Mouse (Mus musculus): ENCODE measurements around the gene Dhrs3. TPM values are rescaled to one million over a fixed set of nuclear protein-coding genes. Genes with fewer than 3 reads are reported as not detected.

Gene Dhrs3
- 113 and 140 TPM in 2 replicates for polyA plus RNA-seq (2015; fragmentation: Nextera tagmentation; extraction: Ambion mirVana)

DNA sequence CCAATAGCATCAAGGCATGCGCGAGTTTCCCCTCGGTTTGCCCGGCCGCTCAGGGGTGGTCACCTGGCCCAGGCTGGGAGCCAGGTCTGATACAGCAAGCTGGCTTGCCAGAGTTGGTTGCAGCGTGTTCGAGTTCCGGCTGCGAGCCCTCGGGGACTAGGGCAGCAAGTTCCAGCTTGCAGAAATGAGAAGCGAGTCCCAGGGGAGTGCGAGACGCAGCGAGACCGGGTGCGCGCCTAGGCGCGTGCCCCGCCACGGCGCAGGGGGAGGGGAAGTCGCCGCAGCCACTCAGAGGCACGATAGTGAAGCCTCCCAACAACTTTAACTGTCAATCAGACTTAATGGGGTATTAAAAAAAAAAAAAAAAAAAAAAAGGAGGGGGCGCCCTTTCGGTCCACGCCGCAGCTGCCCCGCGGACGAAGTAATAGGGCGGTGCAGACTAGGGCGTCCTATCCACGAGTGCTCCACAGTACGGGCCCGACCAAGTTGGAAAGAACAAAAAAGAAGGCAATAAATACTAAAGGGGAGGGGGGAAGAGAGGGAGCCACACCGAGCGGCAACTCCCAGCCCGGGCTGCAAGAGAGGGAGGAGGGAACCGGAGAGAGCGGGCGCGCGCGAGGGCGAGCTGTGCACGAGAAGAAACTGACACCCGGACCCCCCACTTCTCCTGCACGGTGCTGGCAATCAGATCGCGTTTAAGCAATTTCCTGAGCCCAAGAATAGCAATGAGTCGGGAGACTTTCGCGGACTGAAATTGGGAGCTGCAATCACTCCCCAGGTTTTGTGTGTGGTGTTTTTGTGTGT, at the start of gene Dhrs3:
Gene Dhrs3, plus strand, starts transcription at position 695 of the 804 bp plus-strand sequence.
- Histone ChIP-seq H3K9ac (peak within 1 kb of the TSS; percentile 87), H3K4me1 (peaks cover 81% of the 10 kb centered on the region), H3K27me3 (no peaks in the 10 kb centered on the region), H3K4me2 (replicated peaks) (peak within 1 kb of the TSS; percentile 89), H3K4me3 (peak within 1 kb of the TSS; percentile 74), H3K36me3 (no peaks in the 10 kb centered on the region), H3K9me3 (no peaks in the 10 kb centered on the region), H3K27ac (peak within 1 kb of the TSS; percentile 92)
- ATAC-seq (ENCODE audit: low FRiP score, low read depth): peak; percentile 76
- under 1% methylated on average over 54 of the region's 55 CpGs for WGBS

- Histone ChIP-seq H3K4me2 (replicated peaks) (no peak overlapping the region), H3K4me1 (peaks cover 23% of the 10 kb centered on the region), H3K36me3 (no peaks in the 10 kb centered on the region), H3K4me3 (no peak overlapping the region), H3K27me3 (no peaks in the 10 kb centered on the region), H3K9ac (no peak overlapping the region), H3K27ac (no peak overlapping the region), H3K9me3 (no peaks in the 10 kb centered on the region)
- peak; percentile 65; the same call in 1 of the 2 replicates for ATAC-seq (ENCODE audit: low FRiP score, low read depth)
- WGBS: 30% methylated on average over 3 of the region's 3 CpGs
Measured at GRCm38 (mm10) chr4:144861756-144862505, 30.7 kb upstream of the Dhrs3 start.

- H3K4me2 ChIP-seq (replicated peaks): no peak overlapping the region
- H3K27me3 ChIP-seq: no peaks in the 10 kb centered on the region
Measured at GRCm38 (mm10) chr4:144867926-144868325, 24.7 kb upstream of the Dhrs3 start.

GRCm38 (mm10) chr4:144868584-144868983, 24.0 kb upstream of the Dhrs3 start:
- peaks cover 3% of the 10 kb centered on the region; the same call in 1 of the 2 replicates for H3K4me1 ChIP-seq
- H3K4me3 ChIP-seq: no peak overlapping the region
- H3K27ac ChIP-seq: no peak overlapping the region
- no peak overlapping the region for H3K4me2 ChIP-seq (replicated peaks)
- no peaks in the 10 kb centered on the region for H3K27me3 ChIP-seq
- H3K36me3 ChIP-seq: no peaks in the 10 kb centered on the region
- ATAC-seq (ENCODE audit: low FRiP score, low read depth): no peak
- H3K9me3 ChIP-seq: peaks cover 3% of the 10 kb centered on the region; the same call in 1 of the 2 replicates
- no peak overlapping the region for H3K9ac ChIP-seq
- 85% methylated on average over 4 of the region's 4 CpGs for WGBS

More at GRCm38 (mm10) chr4:144867926-144868325, 24.7 kb upstream of the Dhrs3 start:
- Histone ChIP-seq H3K4me3 (no peak overlapping the region), H3K27ac (no peak overlapping the region), H3K9me3 (peaks cover 3% of the 10 kb centered on the region; the same call in 1 of the 2 replicates), H3K36me3 (no peaks in the 10 kb centered on the region), H3K9ac (no peak overlapping the region), H3K4me1 (peaks cover 6% of the 10 kb centered on the region; the same call in 1 of the 2 replicates)
- ATAC-seq (ENCODE audit: low FRiP score, low read depth): no peak
- 70% methylated on average over 5 of the region's 5 CpGs for WGBS

DNA sequence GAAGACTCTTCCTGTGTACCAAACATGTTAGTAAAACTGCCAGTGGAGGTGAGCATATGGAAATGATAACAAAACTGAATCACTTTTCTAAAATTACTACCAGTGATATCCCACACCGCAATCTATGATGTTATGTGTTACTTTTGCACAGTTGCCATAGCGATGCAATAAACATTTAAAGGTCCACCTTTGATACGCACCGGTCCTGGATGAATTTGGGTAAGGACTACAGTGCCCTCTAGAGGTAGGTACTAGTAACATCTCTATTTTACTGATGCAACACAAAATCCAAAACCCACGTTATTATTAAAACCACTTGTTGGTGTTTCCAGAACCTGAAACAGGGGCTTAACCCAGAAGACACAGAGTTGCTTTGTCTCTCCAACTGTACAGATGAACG, 19.7 kb upstream of the Dhrs3 start:
- no peaks in the 10 kb centered on the region for H3K9me3 ChIP-seq
- peak; percentile 64; the same call in 1 of the 2 replicates for ATAC-seq (ENCODE audit: low FRiP score, low read depth)
- H3K27me3 ChIP-seq: no peaks in the 10 kb centered on the region
- 20% methylated on average over 6 of the region's 6 CpGs for WGBS
- no peaks in the 10 kb centered on the region for H3K36me3 ChIP-seq
- no peak overlapping the region for H3K27ac ChIP-seq
- H3K4me2 ChIP-seq (replicated peaks): no peak overlapping the region
- H3K4me1 ChIP-seq: peaks cover 8% of the 10 kb centered on the region; the same call in 1 of the 2 replicates
- no peak overlapping the region for H3K4me3 ChIP-seq
- no peak overlapping the region for H3K9ac ChIP-seq

GRCm38 (mm10) chr4:144875576-144876093, 17.0 kb upstream of the Dhrs3 start:
- Histone ChIP-seq H3K4me3 (no peak overlapping the region), H3K9me3 (no peaks in the 10 kb centered on the region), H3K4me2 (replicated peaks) (no peak overlapping the region), H3K27me3 (no peaks in the 10 kb centered on the region), H3K4me1 (peaks cover 19% of the 10 kb centered on the region), H3K36me3 (no peaks in the 10 kb centered on the region), H3K9ac (no peak overlapping the region), H3K27ac (peak overlapping the region; percentile 3; the same call in 1 of the 2 replicates)
- WGBS: 74% methylated on average over 2 of the region's 2 CpGs
- ATAC-seq (ENCODE audit: low FRiP score, low read depth): no peak

- Histone ChIP-seq H3K4me1 (peaks cover 43% of the 10 kb centered on the region), H3K9me3 (no peaks in the 10 kb centered on the region), H3K36me3 (no peaks in the 10 kb centered on the region), H3K27ac (no peak overlapping the region), H3K27me3 (no peaks in the 10 kb centered on the region), H3K9ac (no peak overlapping the region), H3K4me2 (replicated peaks) (no peak overlapping the region), H3K4me3 (no peak overlapping the region)
- WGBS: 68% methylated on average over 1 of the region's 1 CpGs
- ATAC-seq (ENCODE audit: low FRiP score, low read depth): no peak
Measured at GRCm38 (mm10) chr4:144879549-144879948, 13.1 kb upstream of the Dhrs3 start.

DNA sequence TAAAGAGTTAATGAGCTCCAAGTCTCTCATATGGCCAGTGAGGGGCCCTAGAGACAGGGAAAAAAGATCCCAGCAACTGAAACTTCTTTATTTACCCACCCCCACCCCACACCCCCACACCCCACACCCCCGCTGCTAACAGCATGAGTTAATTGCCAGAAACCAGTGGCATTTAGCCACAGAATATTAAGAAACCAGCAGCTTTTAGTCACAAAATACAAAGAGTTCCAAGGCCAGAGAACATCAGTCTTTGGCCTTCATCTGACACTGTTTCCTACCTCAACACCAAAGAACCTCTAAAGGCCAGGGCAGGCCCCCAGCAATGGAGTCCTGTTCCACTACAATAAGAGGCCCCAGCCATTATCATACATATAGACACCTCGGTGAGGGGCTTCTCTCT, 11.3 kb upstream of the Dhrs3 start:
- no peak for ATAC-seq (ENCODE audit: low FRiP score, low read depth)
- Histone ChIP-seq H3K9ac (no peak overlapping the region), H3K4me3 (no peak overlapping the region), H3K36me3 (no peaks in the 10 kb centered on the region), H3K27ac (no peak overlapping the region), H3K9me3 (no peaks in the 10 kb centered on the region), H3K27me3 (no peaks in the 10 kb centered on the region), H3K4me2 (replicated peaks) (no peak overlapping the region), H3K4me1 (peaks cover 47% of the 10 kb centered on the region)
- WGBS: 64% methylated on average over 2 of the region's 2 CpGs

GRCm38 (mm10) chr4:144882881-144883331, 9.7 kb upstream of the Dhrs3 start:
- Histone ChIP-seq H3K4me3 (no peak overlapping the region), H3K4me1 (peaks cover 60% of the 10 kb centered on the region), H3K27me3 (no peaks in the 10 kb centered on the region), H3K9ac (no peak overlapping the region), H3K27ac (peak overlapping the region; percentile 93), H3K4me2 (replicated peaks) (peak overlapping the region; percentile 25; the same call in 1 of the 2 replicates), H3K36me3 (no peaks in the 10 kb centered on the region), H3K9me3 (no peaks in the 10 kb centered on the region)
- peak; percentile 89 for ATAC-seq (ENCODE audit: low FRiP score, low read depth)
- WGBS: 6% methylated on average over 8 of the region's 8 CpGs

- 56% methylated on average over 6 of the region's 6 CpGs for WGBS
- ATAC-seq (ENCODE audit: low FRiP score, low read depth): no peak
- Histone ChIP-seq H3K4me3 (no peak overlapping the region), H3K4me1 (peaks cover 84% of the 10 kb centered on the region), H3K27ac (peak overlapping the region; percentile 65; the same call in 1 of the 2 replicates), H3K4me2 (replicated peaks) (no peak overlapping the region), H3K36me3 (no peaks in the 10 kb centered on the region), H3K27me3 (no peaks in the 10 kb centered on the region), H3K9ac (no peak overlapping the region), H3K9me3 (no peaks in the 10 kb centered on the region)
Measured at GRCm38 (mm10) chr4:144886460-144886859, 6.2 kb upstream of the Dhrs3 start.

GRCm38 (mm10) chr4:144888750-144889149, 3.9 kb upstream of the Dhrs3 start:
- WGBS: 65% methylated on average over 4 of the region's 4 CpGs
- no peak overlapping the region for H3K4me3 ChIP-seq
- H3K9ac ChIP-seq: no peak overlapping the region
- H3K4me2 ChIP-seq (replicated peaks): no peak overlapping the region
- no peaks in the 10 kb centered on the region for H3K9me3 ChIP-seq
- no peaks in the 10 kb centered on the region for H3K36me3 ChIP-seq
- no peak for ATAC-seq (ENCODE audit: low FRiP score, low read depth)
- H3K4me1 ChIP-seq: peaks cover 78% of the 10 kb centered on the region
- H3K27ac ChIP-seq: peak overlapping the region; percentile 85
- no peaks in the 10 kb centered on the region for H3K27me3 ChIP-seq
